Mouse (Mus musculus): ENCODE data around the gene Tmem163.

GRCm38 (mm10) chr1:127487161-127487560, 192.2 kb downstream of the Tmem163 start:
- no peak for TF ChIP-seq POLR2A (IDR thresholded peaks at IDR 0.05; ENCODE audit: low read depth, low read length)
- TF ChIP-seq CTCF (IDR thresholded peaks at IDR 0.05; ENCODE audit: extremely low read depth, insufficient read depth, insufficient read length, insufficient replicate concordance), result peak; percentile 54; the same call in 1 of the 2 replicates
